Mouse (Mus musculus): ENCODE data around the gene Ebf1. TPM values are rescaled to one million over a fixed set of nuclear protein-coding genes. Genes with fewer than 3 reads are reported as not detected.

Gene Ebf1
- polyA plus RNA-seq, 1 experiment from 2014 or later, result 13.0 TPM

GRCm38 (mm10) chr11:44708290-44708685, 91.2 kb downstream of the Ebf1 start:
- WGBS, result 65% methylated on average over 6 of the region's 6 CpGs

DNA sequence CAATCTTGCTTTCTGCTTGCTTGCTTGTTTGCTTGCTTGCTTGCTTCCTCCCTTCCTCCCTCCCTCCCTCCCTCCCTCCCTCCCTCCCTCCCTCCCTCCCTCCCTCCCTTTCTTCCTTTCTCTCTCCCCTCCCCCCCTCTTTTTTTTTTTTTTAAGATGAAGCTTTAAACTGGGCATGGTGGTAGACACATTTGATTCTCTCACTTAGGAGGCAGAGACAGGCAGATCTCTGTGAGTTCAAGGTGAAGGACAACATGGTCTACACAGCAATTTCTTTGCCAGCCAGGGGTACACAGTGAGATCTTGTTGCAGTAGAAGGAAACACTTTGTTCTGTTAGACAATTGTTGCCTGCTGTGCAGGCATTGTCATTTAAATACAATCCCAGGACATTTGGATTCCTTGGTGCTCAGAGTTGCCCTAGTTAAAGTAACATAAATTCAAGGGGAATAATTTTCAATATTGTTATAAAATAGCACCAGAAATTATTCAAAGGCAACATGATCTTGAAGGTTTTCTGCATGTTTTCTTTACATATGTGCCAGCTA, 92.0 kb downstream of the Ebf1 start:
- Histone ChIP-seq H3K4me2 (no peak overlapping the region), H3K27ac (replicated peaks) (no peak overlapping the region), H3K4me3 (no peak overlapping the region), H3K9me3 (no peaks in the 10 kb centered on the region), H3K36me3 (no peaks in the 10 kb centered on the region), H3K4me1 (peaks cover 23% of the 10 kb centered on the region), H3K27me3 (replicated peaks) (no peaks in the 10 kb centered on the region), H3K9ac (no peak overlapping the region)
- no peak for ATAC-seq (ENCODE audit: extremely low read depth, insufficient number of reproducible peaks, low FRiP score, low TSS enrichment)

More at GRCm38 (mm10) chr11:44708290-44708685, 91.2 kb downstream of the Ebf1 start:
- Histone ChIP-seq H3K4me3 (no peak overlapping the region), H3K4me2 (no peak overlapping the region), H3K9ac (no peak overlapping the region), H3K36me3 (no peaks in the 10 kb centered on the region), H3K27me3 (replicated peaks) (no peaks in the 10 kb centered on the region), H3K4me1 (peaks cover 23% of the 10 kb centered on the region), H3K9me3 (no peaks in the 10 kb centered on the region), H3K27ac (replicated peaks) (no peak overlapping the region)
- no peak for ATAC-seq (ENCODE audit: extremely low read depth, insufficient number of reproducible peaks, low FRiP score, low TSS enrichment)

- Histone ChIP-seq H3K36me3 (no peaks in the 10 kb centered on the region), H3K9ac (no peak overlapping the region), H3K27me3 (replicated peaks) (no peaks in the 10 kb centered on the region), H3K27ac (replicated peaks) (no peak overlapping the region), H3K4me1 (peaks cover 23% of the 10 kb centered on the region), H3K9me3 (no peaks in the 10 kb centered on the region), H3K4me3 (no peak overlapping the region), H3K4me2 (no peak overlapping the region)
- no peak for ATAC-seq (ENCODE audit: extremely low read depth, insufficient number of reproducible peaks, low FRiP score, low TSS enrichment)
- 68% methylated on average over 6 of the region's 6 CpGs for WGBS
Observed at GRCm38 (mm10) chr11:44709869-44710460, 92.8 kb downstream of the Ebf1 start.

DNA sequence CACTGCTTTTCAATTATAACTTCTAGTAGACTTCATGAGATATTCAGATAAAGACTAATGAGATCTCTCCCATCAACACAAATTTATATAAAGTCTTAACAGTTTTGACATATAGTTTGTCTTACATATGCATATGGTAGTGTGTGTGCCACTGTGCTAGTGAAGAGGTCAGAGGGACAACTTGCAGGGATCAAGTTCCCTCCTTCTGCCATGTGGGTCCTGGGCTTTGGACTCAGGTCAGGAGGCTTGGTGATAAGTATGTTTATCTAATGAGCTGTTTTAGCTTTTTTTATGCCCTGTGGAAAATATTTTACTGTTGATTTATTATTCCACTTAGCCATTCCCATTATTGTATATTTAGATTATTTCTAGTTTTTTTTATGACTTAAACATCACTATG, 93.7 kb downstream of the Ebf1 start:
- no peak for ATAC-seq (ENCODE audit: extremely low read depth, insufficient number of reproducible peaks, low FRiP score, low TSS enrichment)
- no peaks in the 10 kb centered on the region for H3K9me3 ChIP-seq
- H3K9ac ChIP-seq, result no peak overlapping the region
- no peak overlapping the region for H3K27ac ChIP-seq (replicated peaks)
- H3K4me3 ChIP-seq, result no peak overlapping the region
- no peak overlapping the region for H3K4me2 ChIP-seq
- H3K27me3 ChIP-seq (replicated peaks), result no peaks in the 10 kb centered on the region
- no peaks in the 10 kb centered on the region for H3K36me3 ChIP-seq
- H3K4me1 ChIP-seq, result peaks cover 30% of the 10 kb centered on the region

DNA sequence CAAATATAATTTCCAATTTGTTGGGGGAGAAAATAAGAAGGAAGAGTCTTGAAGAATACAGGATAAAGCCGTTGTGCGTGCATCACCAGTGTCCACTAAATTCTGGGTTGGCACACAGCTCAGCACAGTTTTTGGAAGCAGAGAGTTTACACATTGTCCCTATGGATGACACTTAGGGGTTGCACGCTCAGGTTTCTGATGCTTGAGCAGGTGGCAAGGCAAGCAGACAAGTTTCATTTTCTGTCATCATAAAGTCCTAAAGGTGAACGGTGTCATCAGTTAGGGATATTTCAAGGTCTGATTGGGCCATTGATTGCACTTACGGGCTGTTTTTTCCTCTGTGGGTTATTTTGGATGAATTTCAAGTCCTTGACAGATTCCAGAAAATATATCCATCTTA, 97.1 kb downstream of the Ebf1 start:
- Histone ChIP-seq H3K4me1 (peaks cover 27% of the 10 kb centered on the region), H3K9ac (no peak overlapping the region), H3K9me3 (no peaks in the 10 kb centered on the region), H3K36me3 (no peaks in the 10 kb centered on the region), H3K4me2 (no peak overlapping the region), H3K27me3 (replicated peaks) (no peaks in the 10 kb centered on the region), H3K4me3 (no peak overlapping the region), H3K27ac (replicated peaks) (no peak overlapping the region)
- 84% methylated on average over 5 of the region's 5 CpGs for WGBS
- no peak for ATAC-seq (ENCODE audit: extremely low read depth, insufficient number of reproducible peaks, low FRiP score, low TSS enrichment)

DNA sequence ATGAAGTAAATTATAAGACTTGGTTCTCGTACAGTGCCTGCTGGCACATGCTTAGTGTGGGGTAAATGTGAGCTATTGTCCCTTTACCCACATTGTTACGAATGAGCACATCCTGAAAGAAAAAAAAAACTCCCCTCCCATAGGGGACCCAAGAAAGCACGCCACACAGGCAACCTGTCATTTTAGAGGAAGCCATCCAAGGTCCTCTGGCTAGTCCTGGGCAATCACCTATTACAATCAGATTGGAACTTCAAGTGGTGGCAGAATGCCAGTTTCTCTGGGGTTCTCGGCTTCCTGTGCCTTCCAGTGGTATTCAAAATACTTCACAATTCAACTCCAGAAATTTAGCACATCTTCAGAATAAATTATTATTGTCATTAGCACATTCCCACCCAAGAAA, 98.7 kb downstream of the Ebf1 start:
- no peak overlapping the region for H3K4me3 ChIP-seq
- no peak for ATAC-seq (ENCODE audit: extremely low read depth, insufficient number of reproducible peaks, low FRiP score, low TSS enrichment)
- H3K4me2 ChIP-seq, result no peak overlapping the region
- no peaks in the 10 kb centered on the region for H3K36me3 ChIP-seq
- no peaks in the 10 kb centered on the region for H3K27me3 ChIP-seq (replicated peaks)
- H3K27ac ChIP-seq (replicated peaks), result no peak overlapping the region
- no peak overlapping the region for H3K9ac ChIP-seq
- H3K9me3 ChIP-seq, result no peaks in the 10 kb centered on the region
- peaks cover 21% of the 10 kb centered on the region for H3K4me1 ChIP-seq
- 45% methylated on average over 4 of the region's 4 CpGs for WGBS

DNA sequence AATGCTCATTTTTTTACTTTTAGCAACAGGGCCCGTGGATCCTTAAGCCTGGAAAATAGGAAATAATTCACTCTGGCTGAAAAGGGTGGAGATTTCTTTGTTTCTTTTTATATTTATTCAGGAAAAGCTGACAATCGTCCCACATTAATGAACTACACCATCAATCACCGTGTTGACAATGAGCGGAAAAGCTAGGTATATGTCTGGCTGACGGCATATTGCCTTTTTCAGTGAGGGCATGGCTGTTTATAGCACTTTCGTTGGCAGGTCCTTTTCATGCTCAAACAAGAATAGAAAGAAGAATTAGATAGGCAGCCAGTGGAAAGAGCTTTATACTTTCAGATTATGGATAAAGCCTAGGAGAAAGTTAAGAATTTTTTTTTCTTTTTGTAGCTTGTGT, 99.8 kb downstream of the Ebf1 start:
- Histone ChIP-seq H3K4me3 (no peak overlapping the region), H3K4me1 (peaks cover 21% of the 10 kb centered on the region), H3K36me3 (no peaks in the 10 kb centered on the region), H3K4me2 (no peak overlapping the region), H3K27ac (replicated peaks) (no peak overlapping the region; the same call in 1 of the 2 replicates), H3K27me3 (replicated peaks) (no peaks in the 10 kb centered on the region), H3K9me3 (no peaks in the 10 kb centered on the region), H3K9ac (no peak overlapping the region)
- no peak for ATAC-seq (ENCODE audit: extremely low read depth, insufficient number of reproducible peaks, low FRiP score, low TSS enrichment)
- 51% methylated on average over 6 of the region's 6 CpGs for WGBS

- H3K27ac ChIP-seq (replicated peaks), result no peak overlapping the region
- WGBS, result 52% methylated on average over 7 of the region's 7 CpGs
- H3K9me3 ChIP-seq, result no peaks in the 10 kb centered on the region
- no peaks in the 10 kb centered on the region for H3K36me3 ChIP-seq
- no peak overlapping the region for H3K4me3 ChIP-seq
- no peak overlapping the region for H3K9ac ChIP-seq
- peaks cover 21% of the 10 kb centered on the region for H3K4me1 ChIP-seq
- H3K4me2 ChIP-seq, result no peak overlapping the region
- no peak for ATAC-seq (ENCODE audit: extremely low read depth, insufficient number of reproducible peaks, low FRiP score, low TSS enrichment)
- no peaks in the 10 kb centered on the region for H3K27me3 ChIP-seq (replicated peaks)
Observed at GRCm38 (mm10) chr11:44717636-44718035, 100.5 kb downstream of the Ebf1 start.

GRCm38 (mm10) chr11:44721976-44722375, 104.9 kb downstream of the Ebf1 start:
- ATAC-seq (ENCODE audit: extremely low read depth, insufficient number of reproducible peaks, low FRiP score, low TSS enrichment), result no peak
- H3K4me3 ChIP-seq, result no peak overlapping the region
- 81% methylated on average over 4 of the region's 4 CpGs for WGBS

GRCm38 (mm10) chr11:44723950-44724502, 106.9 kb downstream of the Ebf1 start:
- Histone ChIP-seq H3K4me1 (no peaks in the 10 kb centered on the region), H3K36me3 (no peaks in the 10 kb centered on the region), H3K4me2 (no peak overlapping the region), H3K27ac (replicated peaks) (no peak overlapping the region), H3K27me3 (replicated peaks) (no peaks in the 10 kb centered on the region), H3K4me3 (no peak overlapping the region), H3K9ac (no peak overlapping the region), H3K9me3 (no peaks in the 10 kb centered on the region)
- 79% methylated on average over 6 of the region's 6 CpGs for WGBS
- no peak for ATAC-seq (ENCODE audit: extremely low read depth, insufficient number of reproducible peaks, low FRiP score, low TSS enrichment)

More at GRCm38 (mm10) chr11:44721976-44722375, 104.9 kb downstream of the Ebf1 start:
- H3K27me3 ChIP-seq (replicated peaks), result no peaks in the 10 kb centered on the region
- H3K36me3 ChIP-seq, result no peaks in the 10 kb centered on the region
- H3K27ac ChIP-seq (replicated peaks), result no peak overlapping the region
- H3K4me2 ChIP-seq, result no peak overlapping the region
- no peaks in the 10 kb centered on the region for H3K9me3 ChIP-seq
- no peak overlapping the region for H3K9ac ChIP-seq
- H3K4me1 ChIP-seq, result peaks cover 6% of the 10 kb centered on the region

DNA sequence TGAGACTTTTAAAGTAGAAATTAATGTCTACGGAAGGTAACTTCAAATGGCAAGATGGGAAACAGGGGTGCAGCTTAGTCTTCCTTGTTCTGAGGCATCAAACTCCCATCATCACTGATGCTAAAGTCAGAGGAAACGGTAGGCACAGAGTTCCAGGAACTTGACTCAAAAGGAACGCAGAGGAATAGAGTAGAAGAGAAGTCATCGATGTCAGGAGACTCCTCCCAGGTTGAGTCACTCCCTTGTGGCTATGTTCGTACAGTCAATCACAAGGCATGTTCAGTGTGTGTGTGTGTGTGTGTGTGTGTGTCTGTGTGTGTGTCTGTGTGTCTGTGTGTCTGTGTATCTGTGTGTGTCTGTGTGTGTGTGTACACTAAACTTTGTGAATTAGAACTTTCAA, 108.6 kb downstream of the Ebf1 start:
- Histone ChIP-seq H3K27me3 (replicated peaks) (no peaks in the 10 kb centered on the region), H3K4me1 (no peaks in the 10 kb centered on the region), H3K9ac (no peak overlapping the region), H3K4me3 (no peak overlapping the region), H3K4me2 (no peak overlapping the region), H3K9me3 (no peaks in the 10 kb centered on the region), H3K36me3 (no peaks in the 10 kb centered on the region), H3K27ac (replicated peaks) (no peak overlapping the region)
- ATAC-seq (ENCODE audit: extremely low read depth, insufficient number of reproducible peaks, low FRiP score, low TSS enrichment), result no peak
- 75% methylated on average over 5 of the region's 5 CpGs for WGBS

GRCm38 (mm10) chr11:44727376-44727775, 110.3 kb downstream of the Ebf1 start:
- H3K9ac ChIP-seq, result no peak overlapping the region
- H3K4me2 ChIP-seq, result no peak overlapping the region
- peaks cover 14% of the 10 kb centered on the region for H3K4me1 ChIP-seq
- WGBS, result 66% methylated on average over 3 of the region's 3 CpGs
- H3K36me3 ChIP-seq, result no peaks in the 10 kb centered on the region
- no peak for ATAC-seq (ENCODE audit: extremely low read depth, insufficient number of reproducible peaks, low FRiP score, low TSS enrichment)
- H3K27ac ChIP-seq (replicated peaks), result no peak overlapping the region
- H3K4me3 ChIP-seq, result no peak overlapping the region
- no peaks in the 10 kb centered on the region for H3K9me3 ChIP-seq
- no peaks in the 10 kb centered on the region for H3K27me3 ChIP-seq (replicated peaks)

Measured in heart, embryonic 13.5 days (tissue).